14 mouse cellular contexts compared by ENCODE assay signal in the genomic region with DNA sequence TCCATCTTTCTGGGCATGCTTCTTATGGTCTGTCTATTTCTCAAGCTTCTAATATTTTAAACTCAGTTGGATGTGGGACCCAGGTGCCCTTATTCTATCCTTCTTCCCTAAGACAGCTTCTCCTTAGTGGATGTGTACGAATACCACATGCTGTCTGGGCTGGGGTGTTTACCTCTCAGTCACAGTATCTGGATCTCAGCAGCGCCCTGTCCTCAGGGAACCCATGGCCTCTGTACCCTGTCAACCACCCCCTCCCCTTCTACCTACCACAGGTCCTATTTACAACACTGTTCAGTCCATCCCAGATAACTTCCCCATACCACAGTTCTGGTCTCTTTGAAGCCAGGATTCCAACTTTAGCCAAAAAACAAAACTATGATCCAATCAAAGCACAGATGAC. TPM values are rescaled to one million over a fixed set of nuclear protein-coding genes. Genes with fewer than 3 reads are reported as not detected.
DNase-seq lines count a peak whose midpoint lies in the region; ATAC-seq lines count a peak whose summit lies in the region.
"Had no signal": no experiment of that assay in that cellular context is flagged by ENCODE, and none has a peak within 500 bp of the region (broad histone marks: within the 10 kb centered on the region; RNA-seq: fewer than 3 reads in every experiment).

No protein-coding gene starts in this region.

- no peak overlapping the region; the same call in 1 of the 2 replicates for H3K9ac ChIP-seq in heart, embryonic 15.5 days
- H3K9ac ChIP-seq in lung, embryonic 16.5 days (ENCODE audit: low read length): no peak overlapping the region
- H3K9ac ChIP-seq: hindbrain, embryonic 14.5 days; midbrain, embryonic 15.5 days had no signal

- no peak for DNase-seq in heart, adult 8-10 months (ENCODE audit: low spot score)
- no peak for DNase-seq in lung, postnatal 10 days
- peak; percentile 15 for DNase-seq in naive thymus-derived CD4-positive, alpha-beta T cell, adult 2 months (ENCODE audit: low read depth)
- DNase-seq in right cerebral cortex, adult 2 months (ENCODE audit: low spot score in 2 of 2): no peak
- DNase-seq: cerebellum, adult 8-10 months; gastrocnemius, postnatal 36 days; layer of hippocampus, postnatal 36 days had no signal

- WGBS in heart, embryonic 15.5 days: 77% methylated on average over 2 of the region's 2 CpGs
- WGBS in lung, embryonic 16.5 days: 40% methylated on average over 2 of the region's 2 CpGs

- H3K36me3 ChIP-seq in heart, embryonic 15.5 days: no peaks in the 10 kb centered on the region
- H3K36me3 ChIP-seq in lung, embryonic 16.5 days (ENCODE audit: control insufficient read depth, insufficient read depth, low read length): no peaks in the 10 kb centered on the region; the same call in 1 of the 2 replicates
- H3K36me3 ChIP-seq: midbrain, embryonic 15.5 days had no signal

- H3K4me3 ChIP-seq in heart, embryonic 15.5 days: no peak overlapping the region
- no peak overlapping the region for H3K4me3 ChIP-seq in lung, embryonic 16.5 days (ENCODE audit: low read length)
- H3K4me3 ChIP-seq: erythroblast, embryonic 14.5 days; midbrain, embryonic 15.5 days had no signal

- no peaks in the 10 kb centered on the region for H3K9me3 ChIP-seq in heart, embryonic 15.5 days (replicated peaks)
- H3K9me3 ChIP-seq in lung, embryonic 16.5 days (ENCODE audit: control insufficient read depth, low read length): no peaks in the 10 kb centered on the region
- H3K9me3 ChIP-seq: midbrain, embryonic 15.5 days had no signal

- no peak for ATAC-seq in heart, embryonic 15.5 days (replicated peaks; ENCODE audit: insufficient number of reproducible peaks, insufficient read depth, low FRiP score, low read depth)
- ATAC-seq in lung, embryonic 16.5 days (ENCODE audit: low read depth): no peak
- ATAC-seq in granulocyte monocyte progenitor cell, adult 5-6 weeks (replicated peaks; ENCODE audit: poor library complexity, severe bottlenecking): peak; percentile 31
- ATAC-seq: midbrain, embryonic 15.5 days; Patski had no signal

- H3K4me2 ChIP-seq in heart, embryonic 15.5 days: no peak overlapping the region
- no peak overlapping the region for H3K4me2 ChIP-seq in lung, embryonic 16.5 days (ENCODE audit: low read depth, low read length)
- H3K4me2 ChIP-seq: hindbrain, embryonic 14.5 days; midbrain, embryonic 15.5 days had no signal

- H3K4me1 ChIP-seq in heart, embryonic 15.5 days (replicated peaks): peaks cover 86% of the 10 kb centered on the region
- peaks cover 52% of the 10 kb centered on the region for H3K4me1 ChIP-seq in lung, embryonic 16.5 days (replicated peaks; ENCODE audit: control insufficient read depth, insufficient read depth, low read length)

- no peaks in the 10 kb centered on the region for H3K27me3 ChIP-seq in heart, embryonic 15.5 days
- no peaks in the 10 kb centered on the region for H3K27me3 ChIP-seq in lung, embryonic 16.5 days (ENCODE audit: control insufficient read depth, insufficient read depth, low read depth, low read length)
- H3K27me3 ChIP-seq: midbrain, embryonic 15.5 days; Patski had no signal

- H3K27ac ChIP-seq in heart, embryonic 15.5 days: peak overlapping the region; percentile 55
- H3K27ac ChIP-seq in lung, embryonic 16.5 days (ENCODE audit: low read length): peak overlapping the region; percentile 45; the same call in 1 of the 2 replicates
- H3K27ac ChIP-seq: hindbrain, embryonic 14.5 days; midbrain, embryonic 15.5 days had no signal

RNA-seq across cellular contexts. Expression of gene Anp32a, which starts 9.6 kb away (rescaled TPM):
- 128 and 176 TPM in 2 replicates for polyA plus RNA-seq in heart, embryonic 15.5 days (2015; fragmentation: Nextera tagmentation; extraction: Ambion mirVana)
- total RNA-seq in heart, adult 8-10 months (2022): 100 to 1,000 TPM; 196 to 226 (median 214) TPM
- 195 and 205 TPM in 2 replicates for polyA plus RNA-seq in lung, embryonic 16.5 days (2015; fragmentation: Nextera tagmentation; extraction: Ambion mirVana)
- 212 and 423 TPM in 2 replicates for total RNA-seq in granulocyte monocyte progenitor cell, adult 5-6 weeks (2014; fragmentation: Nextera tagmentation)
- 721 and 833 TPM in 2 replicates for total RNA-seq in granulocyte monocyte progenitor cell, adult 5-6 weeks (2017)
